ENCODE assay signal across 7 mouse cellular contexts in genomic region chr8:110847645-110848495, GRCm38 (mm10). TPM values are rescaled to one million over a fixed set of nuclear protein-coding genes. Genes with fewer than 3 reads are reported as not detected.
DNase-seq lines count a peak whose midpoint lies in the region; ATAC-seq and TF ChIP-seq lines count a peak whose summit lies in the region.

No protein-coding gene starts in this region.

- peaks cover 7% of the 10 kb centered on the region for H3K36me3 ChIP-seq in testis, adult 2 months (ENCODE audit: control insufficient read depth, insufficient read depth, low read length)
- peaks cover 49% of the 10 kb centered on the region for H3K36me3 ChIP-seq in forebrain, embryonic 15.5 days
- peaks cover 58% of the 10 kb centered on the region for H3K36me3 ChIP-seq in liver, embryonic 15.5 days (replicated peaks)

- 61% methylated on average over 14 of the region's 14 CpGs for WGBS in forebrain, embryonic 15.5 days
- whole genome bisulfite sequencing in liver, embryonic 15.5 days (ENCODE audit: insufficient replicate concordance) = 43% methylated on average over 14 of the region's 14 CpGs

- no peaks in the 10 kb centered on the region for H3K27me3 ChIP-seq in testis, adult 2 months (ENCODE audit: control insufficient read depth, insufficient read depth, low read length)
- H3K27me3 ChIP-seq in forebrain, embryonic 15.5 days = no peaks in the 10 kb centered on the region
- H3K27me3 ChIP-seq in liver, embryonic 15.5 days = no peaks in the 10 kb centered on the region

- no peaks in the 10 kb centered on the region; the same call in 1 of the 2 replicates for H3K4me1 ChIP-seq in testis, adult 2 months (ENCODE audit: control insufficient read depth, insufficient read depth, low read length)
- peaks cover 24% of the 10 kb centered on the region for H3K4me1 ChIP-seq in forebrain, embryonic 15.5 days
- peaks cover 36% of the 10 kb centered on the region for H3K4me1 ChIP-seq in liver, embryonic 15.5 days (replicated peaks)

- TF ChIP-seq POLR2A in testis, adult 2 months (IDR thresholded peaks at IDR 0.05; ENCODE audit: control insufficient read depth, low read depth, low read length) = no peak

- H3K9me3 ChIP-seq in forebrain, embryonic 15.5 days = no peaks in the 10 kb centered on the region
- H3K9me3 ChIP-seq in liver, embryonic 15.5 days (replicated peaks) = no peaks in the 10 kb centered on the region

- ATAC-seq in forebrain, embryonic 15.5 days (replicated peaks) = no peak
- ATAC-seq in liver, embryonic 15.5 days (ENCODE audit: insufficient read depth) = no peak

- H3K9ac ChIP-seq in forebrain, embryonic 15.5 days (replicated peaks) = peak overlapping the region; percentile 85
- H3K9ac ChIP-seq in liver, embryonic 15.5 days = peak overlapping the region; percentile 78

- no peak for TF ChIP-seq CTCF in testis, adult 2 months (IDR thresholded peaks at IDR 0.05; ENCODE audit: control insufficient read depth, insufficient read depth, insufficient replicate concordance, low read depth, low read length)

- H3K4me2 ChIP-seq in forebrain, embryonic 15.5 days (replicated peaks) = peak overlapping the region; percentile 86
- peak overlapping the region; percentile 75 for H3K4me2 ChIP-seq in liver, embryonic 15.5 days

- no peak overlapping the region for H3K27ac ChIP-seq in testis, adult 2 months (ENCODE audit: control insufficient read depth, insufficient read depth, low read depth, low read length)
- no peak overlapping the region for H3K27ac ChIP-seq in forebrain, embryonic 15.5 days (replicated peaks)
- no peak overlapping the region; the same call in 1 of the 2 replicates for H3K27ac ChIP-seq in liver, embryonic 15.5 days (replicated peaks)

- peak overlapping the region; percentile 35; the same call in 1 of the 2 replicates for H3K4me3 ChIP-seq in testis, adult 2 months (ENCODE audit: control insufficient read depth, low read depth, low read length)
- peak overlapping the region; percentile 85 for H3K4me3 ChIP-seq in forebrain, embryonic 15.5 days
- peak overlapping the region; percentile 80 for H3K4me3 ChIP-seq in liver, embryonic 15.5 days (replicated peaks)

- no peak for DNase-seq in testis, postnatal 14 days (ENCODE audit: low spot score)
- DNase-seq in urinary bladder, postnatal 14 days (ENCODE audit: low spot score) = no peak
- no peak for DNase-seq in T-cell, adult 2 months (ENCODE audit: low spot score)
- no peak for DNase-seq in frontal cortex, postnatal 10 days (ENCODE audit: low spot score in 2 of 2)

RNA-seq across cellular contexts. Expression of gene Sf3b3, which starts 1.3 kb away (rescaled TPM):
- 18.1 and 19.3 TPM in 2 replicates for polyA plus RNA-seq in testis, adult 2 months (2012; rRNA removed)
- 121 TPM in 2 replicates for polyA plus RNA-seq in forebrain, embryonic 15.5 days (2015; fragmentation: Nextera tagmentation; extraction: Ambion mirVana)
- polyA plus RNA-seq in liver, embryonic 15.5 days (2015; fragmentation: Nextera tagmentation; extraction: Ambion mirVana) = 56.9 and 58.3 TPM in 2 replicates

RNA-seq across cellular contexts. Expression of gene Cog4, which starts 1.5 kb away (rescaled TPM):
- polyA plus RNA-seq in testis, adult 2 months (2012; rRNA removed) = 49.6 and 54.6 TPM in 2 replicates
- polyA plus RNA-seq in forebrain, embryonic 15.5 days (2015; fragmentation: Nextera tagmentation; extraction: Ambion mirVana) = 67.1 and 70.0 TPM in 2 replicates
- polyA plus RNA-seq in liver, embryonic 15.5 days (2015; fragmentation: Nextera tagmentation; extraction: Ambion mirVana) = 28.3 and 30.7 TPM in 2 replicates

RNA-seq across cellular contexts. Expression of gene Il34, which starts 42.1 kb away (rescaled TPM):
- 1.7 and 2.0 TPM in 2 replicates for polyA plus RNA-seq in testis, adult 2 months (2012; rRNA removed)
- 2.5 and 3.4 TPM in 2 replicates for polyA plus RNA-seq in forebrain, embryonic 15.5 days (2015; fragmentation: Nextera tagmentation; extraction: Ambion mirVana)
- polyA plus RNA-seq in liver, embryonic 15.5 days (2015; fragmentation: Nextera tagmentation; extraction: Ambion mirVana) = 0.23 TPM in 1 of 2 replicates, not detected in the other

RNA-seq across cellular contexts. Expression of gene Fuk, which starts 54.4 kb away (rescaled TPM):
- polyA plus RNA-seq in testis, adult 2 months (2012; rRNA removed) = 7.5 and 7.8 TPM in 2 replicates
- polyA plus RNA-seq in forebrain, embryonic 15.5 days (2015; fragmentation: Nextera tagmentation; extraction: Ambion mirVana) = 8.5 and 8.7 TPM in 2 replicates
- polyA plus RNA-seq in liver, embryonic 15.5 days (2015; fragmentation: Nextera tagmentation; extraction: Ambion mirVana) = 2.5 and 3.3 TPM in 2 replicates

Comparison
In these comparisons a context has a peak if more than half of its experiments do, and no peak if none do; other contexts are left out.
1. H3K4me3 ChIP-seq: peak in every context shown above with its lines; median percentile 85 in forebrain, embryonic 15.5 days; 80 in liver, embryonic 15.5 days; 35 in testis, adult 2 months.